Mouse (Mus musculus) midbrain, postnatal 0 days (tissue): ENCODE results near the gene Mog. TPM values are rescaled to one million over a fixed set of nuclear protein-coding genes. Genes with fewer than 3 reads are reported as not detected.

Source experiments
- ATAC-seq: fragments of 200-750 bp; cut with Nextera tagmentation; 2 replicates; pipeline ENCODE4 v1.8.0; 2017; ENCODE audit warnings: moderate number of reproducible peaks, mild to moderate bottlenecking, moderate TSS enrichment, moderate library complexity; ENCODE audit not compliant: low FRiP score
- DNase-seq: peaks from one replicate; pipeline ENCODE4 v3.0.0-alpha.2; 2015; ENCODE audit warnings: low spot score
- H3K27ac ChIP-seq: fragments of 300-500 bp; sonication (generic); 2 replicates; pipeline ENCODE4 v1.5.1; 2014; ENCODE audit warnings: low read depth, mild to moderate bottlenecking, low read length, mixed read lengths
- H3K27me3 ChIP-seq: fragments of 300-500 bp; sonication (generic); 2 replicates; pipeline ENCODE4 v1.6.1; 2014; ENCODE audit warnings: low read length, control low read depth, mixed read lengths; ENCODE audit not compliant: insufficient read depth
- H3K36me3 ChIP-seq: fragments of 300-500 bp; sonication (generic); 2 replicates; pipeline ENCODE4 v1.6.1; 2014; ENCODE audit warnings: low read length, control low read depth, mixed read lengths; ENCODE audit not compliant: insufficient read depth
- H3K4me1 ChIP-seq: fragments of 300-500 bp; sonication (generic); 2 replicates; pipeline ENCODE4 v1.6.1; 2014; ENCODE audit warnings: mild to moderate bottlenecking, control low read depth, antibody characterized with exemption, low read length, mixed read lengths; ENCODE audit not compliant: insufficient read depth
- H3K4me2 ChIP-seq: fragments of 300-500 bp; sonication (generic); 2 replicates; pipeline ENCODE4 v1.6.1; 2014; ENCODE audit warnings: low read depth, mild to moderate bottlenecking, low read length, mixed read lengths; ENCODE audit not compliant: poor library complexity, severe bottlenecking
- H3K4me3 ChIP-seq: fragments of 300-500 bp; sonication (generic); 2 replicates; pipeline ENCODE4 v1.5.1; 2014; ENCODE audit warnings: low read depth, mild to moderate bottlenecking, low read length, moderate library complexity
- H3K9ac ChIP-seq: fragments of 300-500 bp; sonication (generic); replicated peaks from 2 replicates; pipeline ENCODE4 v1.6.1; 2014; ENCODE audit warnings: mild to moderate bottlenecking, low read length, moderate library complexity, mixed read lengths; ENCODE audit not compliant: poor library complexity, severe bottlenecking
- H3K9me3 ChIP-seq: fragments of 300-500 bp; sonication (generic); 2 replicates; pipeline ENCODE4 v1.6.1; 2016; ENCODE audit warnings: low read length, control low read depth
- CTCF ChIP-seq: IDR thresholded peaks from 2 replicates; pipeline ENCODE4 v1.5.1; 2016; ENCODE audit warnings: antibody characterized with exemption, mild to moderate bottlenecking
- WGBS: fragments of 180-500 bp; shearing (Covaris S2); extraction: QIAGEN DNeasy Blood & Tissue Kit; methylation state at CpG from one replicate; pipeline ENCODE4 v1.1.7; 2014; 5-methylcytosine and 5-hydroxymethylcytosine counted together
- polyA plus RNA-seq: library from polyadenylated mRNA; unstranded; fragments of >200 nt; fragmentation: Nextera tagmentation; extraction: Ambion mirVana; gene quantifications from 2 replicates; pipeline ENCODE4 v1.2.1, GENCODE M21; 2015
- total RNA-seq: library from RNA; depleted of rRNA; stranded (reverse); fragments of >200 nt; gene quantifications from 2 replicates; pipeline ENCODE4 v1.2.3, GENCODE M21; 2014; rRNA removed

The Mog gene
- total and polyA plus RNA-seq, 2 experiments from 2014 or later = 0.95 TPM; not detected in 1

DNA sequence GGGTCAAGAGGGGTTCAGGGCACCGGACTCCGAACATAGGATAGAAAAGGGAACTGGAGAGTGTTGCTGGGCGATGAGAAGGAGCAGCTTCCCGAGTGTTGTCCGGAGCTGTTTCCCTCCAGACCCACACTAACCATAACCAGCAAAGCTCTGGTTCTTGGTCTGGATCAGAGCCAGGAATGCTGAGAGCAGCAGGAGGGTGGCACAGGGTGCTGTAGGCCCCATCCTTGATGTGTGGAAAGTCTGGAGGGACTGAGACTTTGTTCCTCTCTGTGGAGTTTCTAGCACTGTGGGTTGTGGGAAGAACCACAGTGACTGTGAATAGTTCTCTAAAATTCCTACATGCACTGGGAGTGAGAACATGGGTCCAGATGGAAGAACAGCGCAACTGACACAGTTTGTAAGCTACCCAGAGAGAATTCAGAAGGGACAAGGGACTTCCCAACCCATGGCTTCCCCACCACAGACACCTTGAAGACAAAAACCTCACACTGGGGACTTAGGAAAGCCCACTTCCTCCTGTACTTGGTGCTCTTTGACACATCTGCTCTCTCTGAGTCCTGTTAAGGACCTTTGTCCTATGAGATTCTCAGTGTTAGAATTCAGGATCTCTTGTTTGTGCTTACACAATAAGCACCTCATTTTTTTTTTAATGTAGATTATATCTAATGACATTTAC is 51.9 kb downstream of the Mog start:
- Histone ChIP-seq H3K4me2 (no peak overlapping the region), H3K4me3 (no peak overlapping the region), H3K27ac (no peak overlapping the region), H3K27me3 (no peaks in the 10 kb centered on the region), H3K36me3 (no peaks in the 10 kb centered on the region), H3K4me1 (no peaks in the 10 kb centered on the region), H3K9ac (no peak overlapping the region), H3K9me3 (no peaks in the 10 kb centered on the region)
- no peak for TF ChIP-seq CTCF
- 90% methylated on average over 6 of the region's 6 CpGs for WGBS
- ATAC-seq = no peak
- no peak for DNase-seq

DNA sequence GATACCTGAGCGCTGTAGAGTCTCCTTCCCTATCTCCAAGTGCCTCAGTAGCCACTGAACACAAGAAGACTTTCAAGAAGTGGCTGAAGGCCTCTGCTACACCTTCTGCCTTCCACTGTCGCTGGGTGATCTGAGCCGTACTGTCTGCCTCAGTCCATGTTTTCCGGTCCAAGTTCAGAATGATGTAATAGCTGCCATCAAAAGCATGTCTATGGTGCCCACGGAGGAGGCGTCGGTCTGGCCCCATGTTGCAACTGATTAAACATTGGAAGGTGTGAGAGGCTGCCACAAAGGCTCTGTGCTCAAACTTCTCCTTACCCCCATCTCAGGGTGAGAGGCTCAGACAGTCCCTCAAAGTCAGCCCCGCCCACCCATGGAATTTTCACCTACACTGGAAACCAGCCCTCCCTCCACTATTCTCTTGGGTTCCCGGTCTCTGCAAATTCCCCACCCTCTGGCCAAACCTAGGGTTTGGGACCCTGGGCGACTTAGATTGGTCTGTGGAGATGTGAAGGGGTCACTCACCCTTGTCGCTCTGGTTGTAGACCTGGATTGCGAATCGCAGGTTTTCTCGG is 52.8 kb downstream of the Mog start:
- no peaks in the 10 kb centered on the region for H3K4me1 ChIP-seq
- H3K9me3 ChIP-seq = no peaks in the 10 kb centered on the region
- ATAC-seq (no peak), DNase-seq (no peak)
- no peaks in the 10 kb centered on the region for H3K27me3 ChIP-seq
- 84% methylated on average over 14 of the region's 14 CpGs for WGBS
- no peaks in the 10 kb centered on the region for H3K36me3 ChIP-seq
- H3K9ac ChIP-seq = no peak overlapping the region
- no peak overlapping the region for H3K4me2 ChIP-seq
- no peak overlapping the region for H3K27ac ChIP-seq
- no peak overlapping the region for H3K4me3 ChIP-seq
- no peak for TF ChIP-seq CTCF

GRCm38 (mm10) chr17:36966875-36967274 is 56.3 kb downstream of the Mog start:
- ATAC-seq (no peak), DNase-seq (no peak)
- Histone ChIP-seq H3K9me3 (no peaks in the 10 kb centered on the region), H3K9ac (no peak overlapping the region), H3K4me3 (no peak overlapping the region), H3K4me2 (no peak overlapping the region), H3K36me3 (no peaks in the 10 kb centered on the region), H3K4me1 (no peaks in the 10 kb centered on the region), H3K27ac (no peak overlapping the region), H3K27me3 (no peaks in the 10 kb centered on the region)
- WGBS = 89% methylated on average over 1 of the region's 1 CpGs
- TF ChIP-seq CTCF = no peak

GRCm38 (mm10) chr17:36961125-36961524 is 62.1 kb downstream of the Mog start:
- Histone ChIP-seq H3K27me3 (no peaks in the 10 kb centered on the region), H3K4me1 (peaks cover 6% of the 10 kb centered on the region; the same call in 1 of the 2 replicates), H3K27ac (no peak overlapping the region), H3K9ac (no peak overlapping the region), H3K9me3 (no peaks in the 10 kb centered on the region), H3K4me3 (no peak overlapping the region), H3K36me3 (no peaks in the 10 kb centered on the region), H3K4me2 (no peak overlapping the region)
- no peak for ATAC-seq
- DNase-seq = no peak
- WGBS = 74% methylated on average over 1 of the region's 1 CpGs
- TF ChIP-seq CTCF = peak; percentile 49

Other genes with a start within 250 kb of the Mog start
- gene H2-M10.6, start 211.2 kb downstream of the Mog start, total RNA-seq = not detected in 2 replicates
- not detected in 2 replicates for gene H2-M10.6, start 211.2 kb downstream of the Mog start, polyA plus RNA-seq
- 29.8 and 31.4 TPM in 2 replicates for gene Trim26, start 186.3 kb downstream of the Mog start, total RNA-seq
- 37.9 and 44.3 TPM in 2 replicates for gene Trim26, start 186.3 kb downstream of the Mog start, polyA plus RNA-seq
- gene Trim15, start 156.2 kb downstream of the Mog start, total RNA-seq = 0.27 and 0.33 TPM in 2 replicates
- 0.73 and 0.90 TPM in 2 replicates for gene Trim15, start 156.2 kb downstream of the Mog start, polyA plus RNA-seq
- 0.22 and 0.24 TPM in 2 replicates for gene Trim10, start 153.8 kb downstream of the Mog start, total RNA-seq
- 0.16 and 0.17 TPM in 2 replicates for gene Trim10, start 153.8 kb downstream of the Mog start, polyA plus RNA-seq
- not detected in 2 replicates for gene Trim40, start 133.3 kb downstream of the Mog start, total RNA-seq
- 0.19 and 0.25 TPM in 2 replicates for gene Trim40, start 133.3 kb downstream of the Mog start, polyA plus RNA-seq
- not detected in 2 replicates for gene Trim31, start 125.3 kb downstream of the Mog start, total RNA-seq
- gene Trim31, start 125.3 kb downstream of the Mog start, polyA plus RNA-seq = not detected in 2 replicates
- 3.9 TPM in 2 replicates for gene Rnf39, start 80.5 kb downstream of the Mog start, total RNA-seq
- 2.8 and 3.3 TPM in 2 replicates for gene Rnf39, start 80.5 kb downstream of the Mog start, polyA plus RNA-seq
- 54.0 and 64.5 TPM in 2 replicates for gene Ppp1r11, start 71.7 kb downstream of the Mog start, total RNA-seq
- 143 and 166 TPM in 2 replicates for gene Ppp1r11, start 71.7 kb downstream of the Mog start, polyA plus RNA-seq
- gene Znrd1, start 64.8 kb downstream of the Mog start, total RNA-seq = 31.6 and 37.1 TPM in 2 replicates
- gene Znrd1, start 64.8 kb downstream of the Mog start, polyA plus RNA-seq = 42.4 and 43.7 TPM in 2 replicates
- gene Znrd1as, start 64.8 kb downstream of the Mog start, total RNA-seq = 2.1 and 3.5 TPM in 2 replicates
- gene Znrd1as, start 64.8 kb downstream of the Mog start, polyA plus RNA-seq = 2.8 and 3.0 TPM in 2 replicates
- gene 2410137M14Rik, start 42.2 kb downstream of the Mog start, total RNA-seq = not detected in 2 replicates
- gene 2410137M14Rik, start 42.2 kb downstream of the Mog start, polyA plus RNA-seq = 0.39 and 0.52 TPM in 2 replicates
- gene H2-M5, start 33.9 kb downstream of the Mog start, total RNA-seq = 2.0 and 4.3 TPM in 2 replicates
- 1.3 and 1.6 TPM in 2 replicates for gene H2-M5, start 33.9 kb downstream of the Mog start, polyA plus RNA-seq
- gene Zfp57, start 22.2 kb downstream of the Mog start, total RNA-seq = 140 and 182 TPM in 2 replicates
- 166 and 171 TPM in 2 replicates for gene Zfp57, start 22.2 kb downstream of the Mog start, polyA plus RNA-seq
- 633 and 639 TPM in 2 replicates for gene Gabbr1, start 22.6 kb upstream of the Mog start, total RNA-seq
- gene Gabbr1, start 22.6 kb upstream of the Mog start, polyA plus RNA-seq = 111 and 116 TPM in 2 replicates
- not detected in 2 replicates for gene Olfr90, start 65.1 kb upstream of the Mog start, total RNA-seq
- gene Olfr90, start 65.1 kb upstream of the Mog start, polyA plus RNA-seq = not detected in 2 replicates
- gene Olfr91, start 74.9 kb upstream of the Mog start, total RNA-seq = not detected in 2 replicates
- not detected in 2 replicates for gene Olfr91, start 74.9 kb upstream of the Mog start, polyA plus RNA-seq
- gene Olfr92, start 96.7 kb upstream of the Mog start, total RNA-seq = not detected in 2 replicates
- gene Olfr92, start 96.7 kb upstream of the Mog start, polyA plus RNA-seq = not detected in 2 replicates
- gene Olfr93, start 138.1 kb upstream of the Mog start, total RNA-seq = not detected in 2 replicates
- gene Olfr93, start 138.1 kb upstream of the Mog start, polyA plus RNA-seq = not detected in 2 replicates
- gene Ubd, start 170.5 kb upstream of the Mog start, total RNA-seq = not detected in 2 replicates
- gene Ubd, start 170.5 kb upstream of the Mog start, polyA plus RNA-seq = not detected in 2 replicates
- not detected in 2 replicates for gene Olfr94, start 177.6 kb upstream of the Mog start, total RNA-seq
- not detected in 2 replicates for gene Olfr94, start 177.6 kb upstream of the Mog start, polyA plus RNA-seq
- gene Olfr95, start 189.7 kb upstream of the Mog start, total RNA-seq = not detected in 2 replicates
- 0.02 TPM in 1 of 2 replicates, not detected in the other for gene Olfr95, start 189.7 kb upstream of the Mog start, polyA plus RNA-seq
- not detected in 2 replicates for gene Olfr96, start 196.7 kb upstream of the Mog start, total RNA-seq
- gene Olfr96, start 196.7 kb upstream of the Mog start, polyA plus RNA-seq = not detected in 2 replicates
- not detected in 2 replicates for gene Olfr97, start 213.9 kb upstream of the Mog start, total RNA-seq
- not detected in 2 replicates for gene Olfr97, start 213.9 kb upstream of the Mog start, polyA plus RNA-seq
- not detected in 2 replicates for gene Olfr98, start 240.4 kb upstream of the Mog start, total RNA-seq
- gene Olfr98, start 240.4 kb upstream of the Mog start, polyA plus RNA-seq = not detected in 2 replicates
- gene H2-M3, start 246.8 kb upstream of the Mog start, total RNA-seq = 1.6 TPM in 2 replicates
- 2.5 and 2.6 TPM in 2 replicates for gene H2-M3, start 246.8 kb upstream of the Mog start, polyA plus RNA-seq